Mouse (Mus musculus): ENCODE measurements at regions not wholly inside any gene's neighbourhood (a gene's known extent, or its start where the extent isn't known, plus 50 kb on each side); places are given as distances from the start of the nearest gene placed in this dataset.
A peak's percentile ranks its signal among the peaks of the same experiment; 100 is the strongest.

GRCm38 (mm10) chr13:42244240-42245086 is 56.8 kb upstream of the Edn1 start:
- in situ Hi-C loops (cut with MboI; ENCODE audit: low pct_unique_long_range_greater_than_20kb), result loop anchor here (5.0 to 10.0 kb wide), 3 partner anchors 190 to 597 kb away; partner anchors contain the start of gene Hivep1
- no peaks in the 10 kb centered on the region for H3K27me3 ChIP-seq
- peak; percentile 81 for TF ChIP-seq CTCF (IDR thresholded peaks at IDR 0.05)
- POLR2A ChIA-PET, result interaction anchor here (0.6 to 1.2 kb wide), 2 partner anchors 59 to 604 kb away, joined by 3 read pairs; no protein-coding TSS in a partner anchor
- peak; percentile 21 for ATAC-seq
- peak; percentile 49 for DNase-seq (ENCODE audit: low read depth, low spot score)
- CTCF ChIA-PET, result interaction anchor here (0.7 to 1.9 kb wide), 11 partner anchors 8 to 615 kb away, joined by 3 to 8 read pairs (median 4); no protein-coding TSS in a partner anchor

DNA sequence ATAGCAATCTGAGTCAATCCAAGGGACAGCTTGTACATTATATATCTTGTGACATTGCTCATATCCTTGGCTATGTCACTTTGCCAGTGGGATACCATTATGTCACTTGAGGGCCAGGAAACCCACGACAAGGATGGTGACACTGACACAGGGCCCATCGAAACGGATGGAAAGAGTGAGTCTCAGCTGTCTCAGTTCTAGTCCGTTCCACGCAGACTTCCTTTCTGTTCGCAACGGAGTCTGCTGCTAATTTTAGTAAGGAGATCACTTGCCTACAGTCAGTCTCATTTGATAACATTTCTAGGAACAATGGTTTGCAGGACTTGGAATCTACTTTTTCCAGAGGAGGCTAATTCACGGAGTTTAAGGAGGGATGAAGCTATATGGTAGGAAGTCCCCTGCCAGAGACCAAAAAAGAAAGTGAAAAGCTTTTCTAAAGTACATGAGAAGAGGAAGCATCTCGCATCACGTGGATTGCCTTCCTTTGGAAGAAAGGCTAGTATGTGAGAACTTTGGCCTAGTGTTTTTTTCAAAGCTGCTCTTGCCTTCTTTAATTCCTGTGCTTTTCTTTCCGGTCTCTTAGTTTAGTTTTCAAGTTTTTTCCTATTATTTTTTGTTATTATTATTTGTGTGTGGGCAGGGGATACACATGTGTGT is 55.4 kb upstream of the Edn1 start:
- ChIA-PET CTCF (interaction anchor here (1.0 to 1.9 kb wide), 2 partner anchors 22 to 343 kb away, joined by 3 to 8 read pairs; no protein-coding TSS in a partner anchor), POLR2A (interaction anchor here (0.6 to 1.1 kb wide), 2 partner anchors 72 to 158 kb away, joined by 3 to 4 read pairs; no protein-coding TSS in a partner anchor)
- H3K27me3 ChIP-seq, result no peaks in the 10 kb centered on the region
- in situ Hi-C loops (cut with MboI; ENCODE audit: low pct_unique_long_range_greater_than_20kb), result loop anchor here (5.0 to 10.0 kb wide), 2 partner anchors 191 to 534 kb away; partner anchors contain the start of gene Hivep1
- no peak for ATAC-seq
- TF ChIP-seq CTCF (IDR thresholded peaks at IDR 0.05), result no peak
- no peak for DNase-seq (ENCODE audit: low read depth, low spot score)
